Mouse (Mus musculus) testis, adult 2 months (tissue): Measurements from ENCODE around the gene Cavin1. TPM values are rescaled to one million over a fixed set of nuclear protein-coding genes. Genes with fewer than 3 reads are reported as not detected.

Source experiments
- H3K27ac ChIP-seq: fragments of 200-500 bp; 2 replicates; pipeline ENCODE4 v1.5.1; 2012; ENCODE audit warnings: low read depth, low read length; ENCODE audit not compliant: control insufficient read depth, insufficient read depth
- H3K27me3 ChIP-seq: fragments of 200-500 bp; 2 replicates; pipeline ENCODE4 v1.6.1; 2012; ENCODE audit warnings: mild to moderate bottlenecking, low read length, moderate library complexity; ENCODE audit not compliant: control insufficient read depth, insufficient read depth
- H3K36me3 ChIP-seq: fragments of 200-500 bp; 2 replicates; pipeline ENCODE4 v1.6.1; 2012; ENCODE audit warnings: mild to moderate bottlenecking, low read length; ENCODE audit not compliant: control insufficient read depth, insufficient read depth
- H3K4me1 ChIP-seq: fragments of 200-500 bp; 2 replicates; pipeline ENCODE4 v1.6.1; 2012; ENCODE audit warnings: low read length; ENCODE audit not compliant: control insufficient read depth, insufficient read depth
- H3K4me3 ChIP-seq: fragments of 200-500 bp; 2 replicates; pipeline ENCODE4 v1.5.1; 2012; ENCODE audit warnings: low read depth, mild to moderate bottlenecking, low read length, moderate library complexity, mixed read lengths; ENCODE audit not compliant: control insufficient read depth
- CTCF ChIP-seq: fragments of 200-500 bp; IDR thresholded peaks from 2 replicates; pipeline ENCODE4 v1.5.1; 2012; ENCODE audit warnings: low read depth, mild to moderate bottlenecking, inconsistent platforms, low read length, moderate library complexity; ENCODE audit not compliant: control insufficient read depth, insufficient read depth, insufficient replicate concordance
- POLR2A ChIP-seq: fragments of 200-500 bp; IDR thresholded peaks from 2 replicates; pipeline ENCODE4 v1.6.1; 2012; ENCODE audit warnings: low read depth, mild to moderate bottlenecking, inconsistent platforms, low read length, moderate library complexity; ENCODE audit not compliant: control insufficient read depth
- polyA plus RNA-seq: library from polyadenylated mRNA; depleted of rRNA; stranded (reverse); fragments of >200 nt; gene quantifications from 2 replicates; pipeline ENCODE4 v1.2.3, GENCODE M21; 2012

Cavin1 gene
- polyA plus RNA-seq, 1 experiment, result 5.1 TPM

DNA sequence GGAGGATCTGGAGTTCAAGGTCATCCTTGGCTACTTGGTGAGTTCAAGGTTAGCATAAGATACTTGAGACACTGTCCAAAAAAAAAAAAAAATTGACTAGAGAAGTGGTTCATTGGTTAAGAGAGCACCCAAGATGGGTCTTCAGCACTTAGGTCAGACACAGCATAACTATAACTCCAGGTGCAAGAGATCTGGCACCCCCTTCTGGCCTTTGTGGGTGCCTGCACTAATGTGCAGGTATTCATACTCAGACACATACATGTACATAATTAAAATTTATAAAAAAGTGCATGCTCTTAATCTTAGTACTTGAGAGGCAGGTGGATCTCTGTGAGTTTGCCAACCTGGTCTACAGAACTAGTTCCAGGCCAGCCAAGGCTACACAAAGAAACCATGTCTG is 23.1 kb downstream of the Cavin1 start:
- Histone ChIP-seq H3K27ac (no peak overlapping the region), H3K36me3 (no peaks in the 10 kb centered on the region), H3K27me3 (no peaks in the 10 kb centered on the region), H3K4me1 (no peaks in the 10 kb centered on the region), H3K4me3 (no peak overlapping the region)
- TF ChIP-seq CTCF, result no peak
- TF ChIP-seq POLR2A, result no peak

DNA sequence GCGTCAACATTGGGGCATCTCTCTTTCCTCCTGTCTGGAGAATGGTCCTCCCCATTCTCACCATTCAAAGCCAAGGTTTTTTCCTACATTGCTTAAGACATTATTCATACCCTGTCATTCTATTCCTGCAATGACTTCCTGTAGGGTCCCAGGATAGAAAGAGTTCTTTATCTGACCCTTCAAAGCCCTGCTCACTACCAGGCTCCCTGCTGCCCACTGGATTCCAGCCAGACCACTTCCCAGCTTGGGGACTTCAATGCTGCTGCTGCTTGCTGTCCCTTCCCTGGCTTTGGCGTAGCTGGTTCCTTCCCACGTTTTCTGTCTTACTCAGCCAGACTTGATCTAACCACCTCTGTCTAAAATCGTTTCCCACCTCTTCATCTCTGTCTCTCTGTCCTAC is 23.8 kb downstream of the Cavin1 start:
- no peaks in the 10 kb centered on the region for H3K36me3 ChIP-seq
- H3K4me3 ChIP-seq, result no peak overlapping the region
- H3K4me1 ChIP-seq, result no peaks in the 10 kb centered on the region
- TF ChIP-seq POLR2A (no peak), CTCF (no peak)
- H3K27me3 ChIP-seq, result no peaks in the 10 kb centered on the region
- no peak overlapping the region for H3K27ac ChIP-seq

DNA sequence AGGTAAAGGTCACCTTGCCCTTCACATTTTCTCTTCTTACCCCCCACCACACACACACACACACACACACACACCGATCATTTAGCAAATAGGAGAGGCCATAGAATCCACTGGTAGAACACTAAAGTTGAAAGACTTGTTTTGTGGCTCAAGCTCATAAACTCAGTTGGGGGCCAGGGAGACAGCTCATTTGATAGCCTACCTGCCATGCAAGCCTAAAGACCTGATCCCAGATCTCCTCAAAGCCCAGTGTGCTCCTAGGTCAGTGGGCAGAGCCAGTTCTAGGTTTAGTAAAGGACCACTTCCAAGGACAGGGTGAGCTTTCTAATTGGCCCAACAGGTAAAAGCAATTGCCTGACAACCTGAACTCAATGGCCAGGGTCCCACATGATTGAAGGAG is 28.3 kb downstream of the Cavin1 start:
- TF ChIP-seq POLR2A (no peak), CTCF (no peak)
- Histone ChIP-seq H3K27me3 (no peaks in the 10 kb centered on the region), H3K27ac (no peak overlapping the region), H3K4me3 (no peak overlapping the region), H3K4me1 (peaks cover 2% of the 10 kb centered on the region), H3K36me3 (no peaks in the 10 kb centered on the region)

DNA sequence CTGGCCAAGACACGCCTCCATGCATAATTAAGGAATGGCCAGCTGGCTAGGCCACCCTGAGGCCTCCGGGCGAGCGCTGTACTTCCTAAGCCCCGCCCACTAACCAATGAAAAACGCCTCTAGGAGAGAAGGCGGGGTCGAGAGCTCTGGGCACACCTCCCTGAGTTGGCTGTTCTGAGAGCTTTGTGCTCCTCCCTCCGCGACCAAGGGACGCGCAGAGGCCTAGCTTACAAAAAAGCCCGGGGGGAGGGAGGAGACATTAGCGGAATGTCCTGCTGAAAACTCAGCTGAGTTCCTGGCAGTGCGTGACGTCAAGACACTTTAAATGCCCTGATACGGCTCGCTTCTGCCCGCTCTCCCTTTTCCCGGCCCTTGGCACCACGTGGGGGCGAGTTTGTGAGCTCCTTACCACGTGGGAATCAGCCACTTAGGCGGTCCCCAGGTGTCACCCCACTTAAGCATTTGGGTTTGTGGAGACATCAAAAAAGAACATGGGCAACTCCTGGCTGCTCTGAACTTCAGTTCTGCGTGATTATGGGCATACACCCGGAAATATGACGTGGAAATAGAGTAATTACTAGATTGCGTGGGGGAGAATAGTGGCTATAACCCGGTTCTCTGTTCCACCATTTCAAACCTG is 31.1 kb downstream of the Cavin1 start, which contains the start of gene Stat3:
TSS of gene Stat3 (minus strand) at position 29 of the 640 bp plus-strand sequence.
- Histone ChIP-seq H3K27ac (peak within 1 kb of the TSS; percentile 80), H3K36me3 (no peaks in the 10 kb centered on the region), H3K4me1 (peaks cover 2% of the 10 kb centered on the region), H3K27me3 (no peaks in the 10 kb centered on the region), H3K4me3 (peak within 1 kb of the TSS; percentile 88)
- TF ChIP-seq POLR2A (no peak; the same call in 1 of the 2 replicates), CTCF (no peak)

DNA sequence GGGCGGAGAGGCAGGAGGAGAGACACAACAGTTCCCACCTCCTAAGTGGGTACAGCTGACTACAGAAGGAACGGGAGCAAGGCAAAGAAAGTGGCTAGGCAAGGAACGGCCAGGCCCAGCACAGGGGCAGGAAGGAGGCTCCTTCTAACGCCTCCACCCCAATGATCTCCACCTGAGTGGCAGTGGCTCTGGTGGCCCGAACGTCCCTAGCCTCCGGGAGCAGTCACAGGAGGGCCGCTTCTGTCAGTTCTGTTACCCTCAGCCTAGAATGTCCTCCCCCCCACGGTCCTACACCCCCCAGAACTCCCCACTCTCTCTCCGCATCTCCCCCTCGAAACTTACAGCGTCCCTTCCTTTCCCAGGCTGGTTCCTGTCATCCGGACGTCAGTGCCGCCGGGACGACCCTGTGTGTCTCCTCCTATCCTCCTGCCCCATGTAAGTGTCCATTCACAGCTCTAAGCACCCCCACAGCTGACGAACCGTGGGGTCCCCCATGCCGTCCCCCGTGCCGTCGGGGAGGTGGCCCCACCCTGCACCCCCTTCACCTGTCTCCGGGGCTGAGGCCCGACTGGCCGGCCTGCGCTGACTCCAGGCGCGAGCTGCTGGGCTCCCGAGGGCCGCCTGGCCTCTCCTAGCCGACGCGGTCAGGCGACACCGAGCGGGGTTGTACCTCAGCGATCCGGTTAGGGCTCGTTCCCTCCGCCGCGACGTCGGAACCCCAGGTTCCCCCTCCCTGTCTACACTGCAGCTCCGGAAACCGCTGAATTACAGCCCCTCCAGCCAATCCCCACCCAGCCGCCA is 31.8 kb downstream of the Cavin1 start:
- Histone ChIP-seq H3K27me3 (no peaks in the 10 kb centered on the region), H3K27ac (peak overlapping the region; percentile 80), H3K36me3 (no peaks in the 10 kb centered on the region), H3K4me3 (peak overlapping the region; percentile 88), H3K4me1 (peaks cover 2% of the 10 kb centered on the region)
- TF ChIP-seq CTCF, result no peak
- TF ChIP-seq POLR2A, result peak; percentile 77

DNA sequence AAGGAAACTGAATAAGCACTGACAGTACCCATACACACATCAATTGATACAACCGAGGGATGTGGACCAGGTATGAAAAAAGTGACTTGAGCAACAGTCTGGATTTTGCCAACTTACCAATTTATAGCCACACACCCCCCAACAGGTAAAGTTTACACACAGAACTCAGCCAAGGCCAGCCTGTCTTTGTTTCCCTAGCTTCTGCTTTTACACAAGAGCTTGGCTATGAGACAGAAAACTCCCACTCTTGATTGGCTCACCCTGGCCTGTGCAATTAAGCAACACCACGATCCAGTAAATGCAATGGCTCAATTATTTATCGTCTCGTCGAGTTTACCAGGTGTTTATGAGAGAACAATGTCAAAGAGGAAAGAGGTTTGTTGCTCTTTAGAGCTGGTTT is 32.6 kb downstream of the Cavin1 start:
- peak overlapping the region; percentile 4; the same call in 1 of the 2 replicates for H3K4me3 ChIP-seq
- H3K4me1 ChIP-seq, result peaks cover 2% of the 10 kb centered on the region
- TF ChIP-seq POLR2A (no peak), CTCF (no peak)
- H3K36me3 ChIP-seq, result no peaks in the 10 kb centered on the region
- H3K27ac ChIP-seq, result no peak overlapping the region
- H3K27me3 ChIP-seq, result no peaks in the 10 kb centered on the region

DNA sequence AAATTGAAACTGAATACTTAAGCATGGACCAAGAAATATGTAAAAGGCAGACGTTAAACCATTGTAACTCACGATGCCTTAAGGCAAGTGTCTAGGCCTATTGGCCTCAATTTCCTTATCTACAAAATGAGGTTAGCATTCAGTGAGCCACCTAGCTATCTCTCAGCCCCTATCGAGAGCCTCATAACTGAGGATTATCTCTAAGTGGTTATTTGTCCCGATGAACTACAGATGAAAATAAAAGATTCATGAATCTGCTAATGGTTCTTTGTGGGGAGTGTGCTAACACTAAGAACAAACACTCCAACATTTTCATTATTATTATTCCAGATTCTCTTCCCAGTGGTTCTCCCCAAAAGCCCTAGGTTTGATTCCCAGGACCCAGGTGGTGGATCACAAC is 33.4 kb downstream of the Cavin1 start:
- Histone ChIP-seq H3K27me3 (no peaks in the 10 kb centered on the region), H3K27ac (no peak overlapping the region), H3K4me1 (peaks cover 2% of the 10 kb centered on the region), H3K36me3 (no peaks in the 10 kb centered on the region), H3K4me3 (no peak overlapping the region)
- no peak for TF ChIP-seq POLR2A
- TF ChIP-seq CTCF, result no peak
